Mouse (Mus musculus) macrophage (primary cell): ENCODE results near the gene Dock7. TPM values are rescaled to one million over a fixed set of nuclear protein-coding genes. Genes with fewer than 3 reads are reported as not detected.
A peak's percentile ranks its signal among the peaks of the same experiment; 100 is the strongest.

Experiments
- H3K27ac ChIP-seq: fragments of 350-480 bp; formaldehyde crosslinking; 2 replicates; pipeline ENCODE4 v1.9.0; 2021
- H3K36me3 ChIP-seq: fragments of 350-480 bp; formaldehyde crosslinking; 2 replicates; pipeline ENCODE4 v1.9.0; 2021; ENCODE audit errors: inconsistent target
- H3K4me3 ChIP-seq: fragments of 350-480 bp; formaldehyde crosslinking; 2 replicates; pipeline ENCODE4 v1.9.0; 2021; ENCODE audit errors: inconsistent target
- H3K79me2 ChIP-seq: fragments of 350-480 bp; formaldehyde crosslinking; 2 replicates; pipeline ENCODE4 v1.9.0; 2021; ENCODE audit errors: inconsistent target
- WGBS: methylation state at CpG from one replicate; pipeline ENCODE4 v1.1.7; 2026; ENCODE audit warnings: inconsistent platforms; ENCODE audit not compliant: missing documents; 5-methylcytosine and 5-hydroxymethylcytosine counted together
- polyA plus RNA-seq: library from polyadenylated mRNA; stranded (reverse); fragments of 250-400 nt; gene quantifications from 3 replicates; pipeline ENCODE4 v1.2.4, GENCODE M21; 2018; ENCODE audit warnings: inconsistent platforms
- total RNA-seq, 78 experiments: library from RNA; depleted of rRNA; stranded (reverse); fragments of 250-400 nt; gene quantifications; 1 replicate in 9 of 78; 2 replicates in 24 of 78; 3 replicates in 43 of 78; 4 replicates in 2 of 78; pipeline ENCODE4 v1.2.4; 2018; ENCODE audit warnings: inconsistent platforms in 56 of 78

The Dock7 gene
- total RNA-seq (2018; cell fraction: chromatin; rRNA removed) = 100 to 1,000 TPM in 24 of 26 experiments, 10 to 100 TPM in 2; 62.4 to 302 (median 213) TPM
- total RNA-seq (2018; cell fraction: cytosol; rRNA removed) = 10 to 100 TPM; 20.2 to 51.6 (median 35.4) TPM
- 100 to 1,000 TPM in 12 of 26 experiments, 10 to 100 TPM in 14; 33.7 to 169 (median 93.1) TPM for total RNA-seq (2018; cell fraction: nucleus; rRNA removed)
- 38.7 to 56.3 TPM (median 43.3 TPM) in 3 replicates for polyA plus RNA-seq

DNA sequence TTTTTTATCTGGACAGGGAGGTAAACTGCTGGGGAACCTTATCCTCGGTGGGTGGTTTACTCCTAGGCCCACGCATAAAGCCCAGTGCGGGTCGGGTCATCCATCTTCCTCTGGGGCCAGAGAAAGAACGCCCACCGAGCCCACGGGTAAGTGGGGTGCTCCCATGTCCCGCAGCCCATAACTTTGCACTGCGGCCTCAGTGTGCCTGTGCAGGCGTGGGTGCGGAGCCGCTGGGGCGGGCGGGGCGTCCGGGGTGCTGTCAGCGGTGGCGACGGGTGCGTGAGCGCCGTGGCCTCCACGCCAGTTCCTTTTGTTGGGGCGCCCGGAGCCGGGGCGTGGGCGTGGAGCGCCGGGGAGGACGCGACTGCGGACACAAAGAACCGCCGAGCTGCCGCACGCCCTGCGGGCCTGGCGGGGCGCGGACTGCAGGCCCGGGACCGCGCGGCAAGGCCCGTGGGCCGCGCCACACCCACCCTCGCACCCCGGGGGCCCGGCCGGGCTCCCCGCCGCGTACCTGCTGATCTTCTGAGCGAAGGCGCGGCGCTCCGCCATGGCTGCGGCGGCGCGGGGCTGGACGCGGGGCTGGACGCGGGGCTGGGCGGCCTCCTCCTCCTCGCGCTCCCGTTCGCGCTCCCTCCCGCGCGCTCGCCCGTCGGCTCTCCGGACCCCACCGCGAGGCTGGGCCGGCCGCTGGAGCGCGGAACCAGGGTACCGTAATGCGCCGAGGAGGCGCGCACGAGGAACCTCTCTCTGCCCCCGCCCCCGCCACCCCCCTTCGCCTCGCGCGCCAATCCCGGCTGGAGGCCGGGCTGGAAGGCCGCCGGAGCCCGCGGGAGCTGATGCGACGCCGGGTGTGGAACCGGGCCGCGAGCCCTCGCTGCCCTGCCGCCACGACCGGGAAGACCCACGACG, at the start of gene Dock7:
Dock7 (minus strand) TSS at position 705 of the 912 bp plus-strand sequence.
- Histone ChIP-seq H3K36me3 (no peaks in the 10 kb centered on the region), H3K27ac (no peak within 1 kb of the TSS), H3K79me2 (peaks cover 47% of the 10 kb centered on the region), H3K4me3 (peak within 1 kb of the TSS; percentile 57)
- WGBS = under 1% methylated on average over 51 of the region's 117 CpGs

- Histone ChIP-seq H3K27ac (no peak overlapping the region), H3K4me3 (no peak overlapping the region), H3K36me3 (no peaks in the 10 kb centered on the region), H3K79me2 (no peaks in the 10 kb centered on the region)
- 91% methylated on average over 5 of the region's 5 CpGs for WGBS
Observed at GRCm38 (mm10) chr4:99168869-99169268, 48.2 kb upstream of the Dock7 start.

GRCm38 (mm10) chr4:99163547-99163946, 42.8 kb upstream of the Dock7 start:
- Histone ChIP-seq H3K36me3 (no peaks in the 10 kb centered on the region), H3K27ac (peak overlapping the region; percentile 28; the same call in 1 of the 2 replicates), H3K79me2 (no peaks in the 10 kb centered on the region), H3K4me3 (no peak overlapping the region)
- 7% methylated on average over 4 of the region's 4 CpGs for WGBS

DNA sequence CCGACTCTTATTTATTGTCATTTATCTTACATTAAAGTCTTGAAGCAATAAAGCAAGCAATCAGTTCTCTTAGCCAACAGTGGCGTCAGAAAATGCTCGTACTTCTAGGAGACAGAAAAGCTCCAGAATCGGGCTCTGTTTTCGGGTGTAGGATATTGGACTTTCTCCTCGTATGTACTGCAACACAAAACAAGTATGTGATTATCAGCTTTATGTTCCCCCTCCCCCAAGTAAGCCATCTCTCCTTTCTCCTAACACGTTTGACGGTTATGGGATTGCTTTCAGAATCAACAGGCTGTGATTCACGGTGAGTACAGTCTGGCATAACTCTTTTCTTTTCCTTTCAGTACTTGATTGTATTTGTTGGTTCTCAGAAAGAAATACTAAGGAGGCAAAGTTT, 42.3 kb upstream of the Dock7 start:
- 80% methylated on average over 9 of the region's 9 CpGs for WGBS
- Histone ChIP-seq H3K36me3 (no peaks in the 10 kb centered on the region), H3K4me3 (no peak overlapping the region), H3K79me2 (no peaks in the 10 kb centered on the region), H3K27ac (peak overlapping the region; percentile 28; the same call in 1 of the 2 replicates)

- H3K36me3 ChIP-seq = no peaks in the 10 kb centered on the region
- WGBS = 66% methylated on average over 6 of the region's 6 CpGs
- H3K4me3 ChIP-seq = no peak overlapping the region
- no peaks in the 10 kb centered on the region for H3K79me2 ChIP-seq
- no peak overlapping the region for H3K27ac ChIP-seq
Observed at GRCm38 (mm10) chr4:99161457-99161971, 40.8 kb upstream of the Dock7 start.

DNA sequence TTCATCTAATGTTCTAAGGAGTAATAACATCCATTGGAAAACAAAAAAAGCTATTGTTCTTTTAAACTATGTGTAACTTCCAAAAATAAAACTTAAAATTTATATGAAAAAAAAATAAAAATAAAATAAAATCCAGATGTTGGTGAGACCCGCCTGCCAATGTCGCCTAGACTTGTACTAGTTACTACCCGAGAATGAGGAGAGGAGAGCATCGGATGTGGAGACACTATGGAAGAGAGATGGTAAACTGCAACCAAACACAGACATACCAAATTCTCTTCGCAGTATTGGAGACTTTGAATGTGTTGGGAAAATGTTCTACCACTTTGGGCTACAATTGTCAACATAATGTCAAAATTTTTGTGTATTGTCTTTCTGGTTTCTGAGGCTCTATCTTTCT, 40.2 kb upstream of the Dock7 start:
- Histone ChIP-seq H3K79me2 (no peaks in the 10 kb centered on the region), H3K27ac (no peak overlapping the region), H3K4me3 (no peak overlapping the region), H3K36me3 (no peaks in the 10 kb centered on the region)
- 93% methylated on average over 4 of the region's 5 CpGs for WGBS

GRCm38 (mm10) chr4:99160414-99160813, 39.7 kb upstream of the Dock7 start:
- WGBS = 66% methylated on average over 3 of the region's 3 CpGs

DNA sequence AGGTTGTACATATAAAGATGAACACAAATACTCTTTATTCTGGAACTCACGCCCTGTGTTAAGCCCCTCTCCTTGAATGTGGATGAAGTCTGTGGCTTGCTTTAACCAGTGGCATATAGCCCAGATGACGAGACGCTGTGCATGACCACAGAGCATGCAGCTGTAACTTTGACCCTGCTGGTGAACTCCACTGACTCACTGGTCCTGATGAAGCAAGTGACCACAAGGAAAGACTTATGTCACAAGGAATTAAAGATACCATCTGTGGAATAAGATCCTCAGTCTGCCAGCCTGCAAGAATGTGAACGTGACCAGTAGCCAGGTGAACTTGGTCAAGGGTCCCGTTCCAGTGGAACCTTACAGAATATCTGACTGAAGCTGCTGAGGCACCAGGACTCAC, 37.8 kb upstream of the Dock7 start:
- no peaks in the 10 kb centered on the region for H3K79me2 ChIP-seq
- no peak overlapping the region for H3K27ac ChIP-seq
- no peak overlapping the region for H3K4me3 ChIP-seq
- no peaks in the 10 kb centered on the region for H3K36me3 ChIP-seq
- 51% methylated on average over 5 of the region's 5 CpGs for WGBS

More at GRCm38 (mm10) chr4:99160414-99160813, 39.7 kb upstream of the Dock7 start:
- Histone ChIP-seq H3K36me3 (no peaks in the 10 kb centered on the region), H3K27ac (no peak overlapping the region), H3K79me2 (no peaks in the 10 kb centered on the region), H3K4me3 (no peak overlapping the region)

- 78% methylated on average over 10 of the region's 11 CpGs for WGBS
- Histone ChIP-seq H3K4me3 (no peak overlapping the region), H3K79me2 (no peaks in the 10 kb centered on the region), H3K36me3 (no peaks in the 10 kb centered on the region), H3K27ac (no peak overlapping the region)
Observed at GRCm38 (mm10) chr4:99156641-99157307, 36.1 kb upstream of the Dock7 start.

- H3K27ac ChIP-seq = peak overlapping the region; percentile 27
- H3K36me3 ChIP-seq = no peaks in the 10 kb centered on the region
- no peak overlapping the region for H3K4me3 ChIP-seq
- no peaks in the 10 kb centered on the region for H3K79me2 ChIP-seq
- WGBS = 16% methylated on average over 4 of the region's 4 CpGs
Observed at GRCm38 (mm10) chr4:99151885-99152558, 31.3 kb upstream of the Dock7 start.

- no peaks in the 10 kb centered on the region for H3K79me2 ChIP-seq
- no peak overlapping the region for H3K4me3 ChIP-seq
- no peaks in the 10 kb centered on the region for H3K36me3 ChIP-seq
- H3K27ac ChIP-seq = no peak overlapping the region
- 96% methylated on average over 4 of the region's 4 CpGs for WGBS
Observed at GRCm38 (mm10) chr4:99151434-99151833, 30.7 kb upstream of the Dock7 start.

DNA sequence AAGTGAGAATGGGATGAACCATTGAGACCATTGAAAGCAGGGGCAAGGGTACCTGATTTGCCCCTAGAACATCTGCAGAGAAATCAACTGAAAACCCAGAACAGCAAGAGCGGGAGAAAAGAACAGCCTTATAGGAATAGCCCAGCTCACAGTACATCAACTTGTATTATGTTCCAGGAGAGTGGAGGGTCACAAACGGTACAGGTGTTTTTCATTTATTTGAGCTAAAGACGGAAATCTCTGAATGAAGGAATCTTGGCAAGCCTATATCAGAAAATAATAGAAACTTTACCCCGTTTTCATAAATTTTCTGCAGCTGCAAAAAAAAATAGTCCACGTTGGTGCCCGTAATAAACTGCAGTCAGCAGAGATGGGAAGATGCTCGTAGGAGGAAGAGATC, 22.6 kb upstream of the Dock7 start:
- no peak overlapping the region for H3K27ac ChIP-seq
- H3K4me3 ChIP-seq = no peak overlapping the region
- no peaks in the 10 kb centered on the region for H3K79me2 ChIP-seq
- WGBS = 92% methylated on average over 7 of the region's 7 CpGs
- no peaks in the 10 kb centered on the region for H3K36me3 ChIP-seq

DNA sequence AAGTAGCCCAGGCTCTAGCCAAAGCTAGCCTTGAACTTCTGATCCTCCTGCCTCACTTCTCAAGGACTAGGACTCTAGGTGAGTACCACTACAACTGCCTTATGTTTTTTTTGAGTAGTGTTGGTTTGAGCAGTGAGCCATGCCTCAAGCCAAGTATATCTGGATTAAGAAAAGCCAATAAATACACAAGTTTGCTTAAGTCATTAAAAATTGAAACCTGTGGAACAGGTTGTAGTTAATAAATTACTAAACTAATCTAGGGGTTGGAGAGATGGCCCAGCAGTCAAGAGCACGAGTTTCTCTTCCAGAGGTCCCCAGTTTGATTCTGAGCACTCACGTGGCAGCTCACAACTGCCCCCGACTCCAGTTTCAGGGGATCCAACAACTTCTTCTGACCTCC, 20.9 kb upstream of the Dock7 start:
- WGBS = 89% methylated on average over 3 of the region's 3 CpGs
- Histone ChIP-seq H3K4me3 (no peak overlapping the region), H3K79me2 (no peaks in the 10 kb centered on the region), H3K27ac (no peak overlapping the region), H3K36me3 (no peaks in the 10 kb centered on the region)

GRCm38 (mm10) chr4:99141171-99141570, 20.5 kb upstream of the Dock7 start:
- no peak overlapping the region for H3K27ac ChIP-seq
- 100% methylated on average over 1 of the region's 1 CpGs for WGBS
- H3K79me2 ChIP-seq = no peaks in the 10 kb centered on the region
- H3K36me3 ChIP-seq = no peaks in the 10 kb centered on the region
- H3K4me3 ChIP-seq = no peak overlapping the region
